Mouse (Mus musculus): ENCODE results near the gene Eng. TPM values are rescaled to one million over a fixed set of nuclear protein-coding genes. Genes with fewer than 3 reads are reported as not detected.
A peak's percentile ranks its signal among the peaks of the same experiment; 100 is the strongest.

Gene Eng
- 28.0 and 31.6 TPM in 2 replicates for polyA plus RNA-seq (2012; rRNA removed)

GRCm38 (mm10) chr2:32646379-32647056 lies at the start of gene Eng:
Gene Eng, plus strand, starts transcription at chr2:32646595.
- TF ChIP-seq POLR2A (IDR thresholded peaks at IDR 0.05; ENCODE audit: borderline replicate concordance, insufficient read depth, low read length) (no peak), CTCF (IDR thresholded peaks at IDR 0.05; ENCODE audit: borderline replicate concordance, insufficient read depth, low read depth, low read length) (no peak)
- WGBS = 63% methylated on average over 31 of the region's 31 CpGs
- Histone ChIP-seq H3K4me3 (replicated peaks; ENCODE audit: insufficient read depth, low read depth, low read length) (peak within 1 kb of the TSS; percentile 6), H3K4me1 (ENCODE audit: control insufficient read depth, insufficient read depth, low read length) (no peaks in the 10 kb centered on the region; the same call in 1 of the 2 replicates), H3K27me3 (ENCODE audit: control insufficient read depth, insufficient read depth, low read length) (no peaks in the 10 kb centered on the region), H3K27ac (ENCODE audit: insufficient read depth, low read length) (peak within 1 kb of the TSS; percentile 12; the same call in 1 of the 2 replicates)
- no peak for DNase-seq

GRCm38 (mm10) chr2:32596725-32597124 lies 49.7 kb upstream of the Eng start:
- peak overlapping the region; percentile 78 for H3K27ac ChIP-seq (ENCODE audit: insufficient read depth, low read length)
- H3K27me3 ChIP-seq (ENCODE audit: control insufficient read depth, insufficient read depth, low read length) = no peaks in the 10 kb centered on the region
- no peak overlapping the region for H3K4me3 ChIP-seq (replicated peaks; ENCODE audit: insufficient read depth, low read depth, low read length)
- H3K4me1 ChIP-seq (ENCODE audit: control insufficient read depth, insufficient read depth, low read length) = peaks cover 71% of the 10 kb centered on the region
- 12% methylated on average over 13 of the region's 13 CpGs for WGBS
- DNase-seq = peak; percentile 92 to 95
- no peak for TF ChIP-seq POLR2A (IDR thresholded peaks at IDR 0.05; ENCODE audit: borderline replicate concordance, insufficient read depth, low read length)

- Histone ChIP-seq H3K4me1 (ENCODE audit: control insufficient read depth, insufficient read depth, low read length) (peaks cover 75% of the 10 kb centered on the region), H3K27me3 (ENCODE audit: control insufficient read depth, insufficient read depth, low read length) (no peaks in the 10 kb centered on the region), H3K4me3 (replicated peaks; ENCODE audit: insufficient read depth, low read depth, low read length) (no peak overlapping the region), H3K27ac (ENCODE audit: insufficient read depth, low read length) (peak overlapping the region; percentile 78)
- WGBS = 36% methylated on average over 5 of the region's 5 CpGs
- TF ChIP-seq CTCF (IDR thresholded peaks at IDR 0.05; ENCODE audit: borderline replicate concordance, insufficient read depth, low read depth, low read length) (no peak), POLR2A (IDR thresholded peaks at IDR 0.05; ENCODE audit: borderline replicate concordance, insufficient read depth, low read length) (no peak)
- DNase-seq = no peak
These were observed 49.1 kb upstream of the Eng start for GRCm38 (mm10) chr2:32597248-32597647.

GRCm38 (mm10) chr2:32597699-32598098 lies 48.7 kb upstream of the Eng start:
- 60% methylated on average over 5 of the region's 5 CpGs for WGBS
- Histone ChIP-seq H3K4me3 (replicated peaks; ENCODE audit: insufficient read depth, low read depth, low read length) (no peak overlapping the region), H3K4me1 (ENCODE audit: control insufficient read depth, insufficient read depth, low read length) (peaks cover 74% of the 10 kb centered on the region), H3K27ac (ENCODE audit: insufficient read depth, low read length) (peak overlapping the region; percentile 78), H3K27me3 (ENCODE audit: control insufficient read depth, insufficient read depth, low read length) (no peaks in the 10 kb centered on the region)
- TF ChIP-seq CTCF (IDR thresholded peaks at IDR 0.05; ENCODE audit: borderline replicate concordance, insufficient read depth, low read depth, low read length) (no peak), POLR2A (IDR thresholded peaks at IDR 0.05; ENCODE audit: borderline replicate concordance, insufficient read depth, low read length) (no peak)
- DNase-seq = peak in 1 of 2 experiments; percentile 46

GRCm38 (mm10) chr2:32598506-32598905 lies 47.9 kb upstream of the Eng start:
- Histone ChIP-seq H3K4me3 (replicated peaks; ENCODE audit: insufficient read depth, low read depth, low read length) (no peak overlapping the region), H3K27me3 (ENCODE audit: control insufficient read depth, insufficient read depth, low read length) (no peaks in the 10 kb centered on the region), H3K27ac (ENCODE audit: insufficient read depth, low read length) (peak overlapping the region; percentile 78), H3K4me1 (ENCODE audit: control insufficient read depth, insufficient read depth, low read length) (peaks cover 69% of the 10 kb centered on the region)
- WGBS = 7% methylated on average over 8 of the region's 8 CpGs
- DNase-seq = peak; percentile 70 to 75
- TF ChIP-seq CTCF (IDR thresholded peaks at IDR 0.05; ENCODE audit: borderline replicate concordance, insufficient read depth, low read depth, low read length) = no peak
- TF ChIP-seq POLR2A (IDR thresholded peaks at IDR 0.05; ENCODE audit: borderline replicate concordance, insufficient read depth, low read length) = no peak

GRCm38 (mm10) chr2:32599409-32599808 lies 47.0 kb upstream of the Eng start, which contains the start of gene St6galnac6:
Gene St6galnac6, plus strand, starts transcription at chr2:32599709.
- no peak for DNase-seq
- TF ChIP-seq POLR2A (IDR thresholded peaks at IDR 0.05; ENCODE audit: borderline replicate concordance, insufficient read depth, low read length) = no peak
- no peak for TF ChIP-seq CTCF (IDR thresholded peaks at IDR 0.05; ENCODE audit: borderline replicate concordance, insufficient read depth, low read depth, low read length)
- WGBS = 77% methylated on average over 3 of the region's 3 CpGs
- no peak within 1 kb of the TSS for H3K4me3 ChIP-seq (replicated peaks; ENCODE audit: insufficient read depth, low read depth, low read length)
- H3K27me3 ChIP-seq (ENCODE audit: control insufficient read depth, insufficient read depth, low read length) = no peaks in the 10 kb centered on the region
- H3K27ac ChIP-seq (ENCODE audit: insufficient read depth, low read length) = peak within 1 kb of the TSS; percentile 78
- peaks cover 62% of the 10 kb centered on the region for H3K4me1 ChIP-seq (ENCODE audit: control insufficient read depth, insufficient read depth, low read length)

- Histone ChIP-seq H3K4me1 (ENCODE audit: control insufficient read depth, insufficient read depth, low read length) (peaks cover 46% of the 10 kb centered on the region), H3K27ac (ENCODE audit: insufficient read depth, low read length) (no peak overlapping the region), H3K27me3 (ENCODE audit: control insufficient read depth, insufficient read depth, low read length) (no peaks in the 10 kb centered on the region), H3K4me3 (replicated peaks; ENCODE audit: insufficient read depth, low read depth, low read length) (no peak overlapping the region)
- DNase-seq = peak; percentile 52 to 60
- TF ChIP-seq POLR2A (IDR thresholded peaks at IDR 0.05; ENCODE audit: borderline replicate concordance, insufficient read depth, low read length) (no peak), CTCF (IDR thresholded peaks at IDR 0.05; ENCODE audit: borderline replicate concordance, insufficient read depth, low read depth, low read length) (peak; percentile 62; the same call in 1 of the 2 replicates)
- WGBS = 35% methylated on average over 8 of the region's 8 CpGs
These were observed 44.9 kb upstream of the Eng start for GRCm38 (mm10) chr2:32601417-32602065.
